Mouse (Mus musculus) right cerebral cortex, postnatal 25 days (tissue): ENCODE results near the gene Zfp704.

Source experiments
- DNase-seq: peaks from one replicate; pipeline ENCODE4 v3.0.0; 2022

The Zfp704 gene

GRCm38 (mm10) chr3:9609581-9610341 is at the start of gene Zfp704:
Zfp704 (minus strand) TSS chr3:9610085.
- peak; percentile 82 for DNase-seq

- DNase-seq, result no peak
These were observed 23.4 kb upstream of the Zfp704 start for GRCm38 (mm10) chr3:9633036-9634005.

GRCm38 (mm10) chr3:9629951-9630350 is 20.1 kb upstream of the Zfp704 start:
- DNase-seq, result peak; percentile 57

GRCm38 (mm10) chr3:9628041-9628440 is 18.2 kb upstream of the Zfp704 start:
- DNase-seq, result no peak

- no peak for DNase-seq
These were observed 16.3 kb upstream of the Zfp704 start for GRCm38 (mm10) chr3:9626149-9626548.

GRCm38 (mm10) chr3:9620611-9621010 is 10.7 kb upstream of the Zfp704 start:
- no peak for DNase-seq

- no peak for DNase-seq
These were observed 9.8 kb upstream of the Zfp704 start for GRCm38 (mm10) chr3:9619562-9620275.

- no peak for DNase-seq
These were observed 7.2 kb upstream of the Zfp704 start for GRCm38 (mm10) chr3:9617101-9617500.

- DNase-seq, result no peak
These were observed 4.8 kb upstream of the Zfp704 start for GRCm38 (mm10) chr3:9614676-9615075.

GRCm38 (mm10) chr3:9614011-9614410 is 4.1 kb upstream of the Zfp704 start:
- DNase-seq, result no peak

GRCm38 (mm10) chr3:9611226-9611625 is 1.3 kb upstream of the Zfp704 start:
- no peak for DNase-seq

GRCm38 (mm10) chr3:9610426-9610825 is 541 bp upstream of the Zfp704 start:
- no peak for DNase-seq

- DNase-seq, result peak; percentile 67
These were observed 842 bp downstream of the Zfp704 start for GRCm38 (mm10) chr3:9608906-9609580.

GRCm38 (mm10) chr3:9608441-9608905 is 1.4 kb downstream of the Zfp704 start:
- peak; percentile 37 for DNase-seq

GRCm38 (mm10) chr3:9607686-9608085 is 2.2 kb downstream of the Zfp704 start:
- DNase-seq, result no peak

- DNase-seq, result no peak
These were observed 3.8 kb downstream of the Zfp704 start for GRCm38 (mm10) chr3:9605784-9606706.

- no peak for DNase-seq
These were observed 4.9 kb downstream of the Zfp704 start for GRCm38 (mm10) chr3:9604941-9605340.

- no peak for DNase-seq
These were observed 6.0 kb downstream of the Zfp704 start for GRCm38 (mm10) chr3:9603866-9604265.

- DNase-seq, result no peak
These were observed 9.3 kb downstream of the Zfp704 start for GRCm38 (mm10) chr3:9600577-9600976.

GRCm38 (mm10) chr3:9599738-9600410 is 10.0 kb downstream of the Zfp704 start:
- no peak for DNase-seq

GRCm38 (mm10) chr3:9598061-9598460 is 11.8 kb downstream of the Zfp704 start:
- no peak for DNase-seq
